Mouse (Mus musculus) mature B cell (primary cell): ENCODE data around the gene Pepd.

Experiments
- in situ Hi-C: fragments of 300-500 bp; cut with MboI; formaldehyde crosslinking; loops from 2 replicates; pipeline ENCODE4 v1.14.3; 2019

The Pepd gene

GRCm38 (mm10) chr7:34911919-34912897 lies at the start of gene Pepd:
TSS of gene Pepd (plus strand) at chr7:34912379.
- in situ Hi-C loops: no loop called here

GRCm38 (mm10) chr7:34867289-34867688 lies 44.9 kb upstream of the Pepd start:
- in situ Hi-C loops: no loop called here

GRCm38 (mm10) chr7:34869693-34870092 lies 42.5 kb upstream of the Pepd start:
- in situ Hi-C loops: no loop called here

- in situ Hi-C loops: no loop called here
Observed at GRCm38 (mm10) chr7:34876787-34877186, 35.4 kb upstream of the Pepd start.

GRCm38 (mm10) chr7:34877820-34878219 lies 34.4 kb upstream of the Pepd start:
- in situ Hi-C loops: no loop called here

DNA sequence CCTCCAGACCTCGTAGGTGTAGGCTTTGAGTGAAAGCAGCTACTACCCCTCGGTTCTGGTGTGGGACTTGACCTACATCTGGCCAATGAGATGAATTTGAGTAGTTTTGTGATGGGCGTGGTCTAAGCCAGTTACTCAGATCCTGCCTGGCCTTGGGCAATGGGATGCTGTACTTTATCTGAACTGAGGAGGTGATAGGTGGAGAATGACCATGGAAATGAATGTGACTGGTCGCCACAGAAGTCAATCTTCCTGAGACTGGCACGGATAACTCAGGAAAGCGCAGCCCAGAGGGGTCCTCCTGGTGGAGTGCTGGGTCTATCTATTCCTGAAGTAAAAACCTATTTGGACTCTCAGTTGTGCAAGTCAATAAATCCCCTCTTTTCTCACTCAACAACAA lies 23.7 kb upstream of the Pepd start:
- in situ Hi-C loops: no loop called here

DNA sequence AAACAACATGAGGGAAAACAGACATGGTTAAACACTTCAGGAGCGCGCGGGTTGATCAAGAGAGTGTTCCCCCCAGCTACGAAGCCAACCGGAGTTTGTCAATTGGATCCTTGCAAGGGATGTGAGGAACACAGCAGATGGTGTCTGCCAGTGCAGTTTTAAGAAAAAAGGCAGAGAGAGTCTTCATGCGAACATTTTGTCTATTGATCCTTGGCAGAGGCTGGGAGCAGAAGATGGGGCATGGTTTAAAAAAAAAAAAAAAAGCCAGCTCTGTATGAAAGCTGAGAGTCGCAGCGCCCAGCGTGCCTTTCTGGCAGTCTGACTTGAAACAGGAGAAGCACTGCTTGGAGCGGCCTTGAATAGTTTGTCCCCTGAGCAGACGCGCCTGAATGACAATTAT lies 23.3 kb upstream of the Pepd start:
- in situ Hi-C loops: no loop called here

- in situ Hi-C loops: no loop called here
Observed at GRCm38 (mm10) chr7:34892845-34893244, 19.3 kb upstream of the Pepd start.

- in situ Hi-C loops: no loop called here
Observed at GRCm38 (mm10) chr7:34896461-34896860, 15.7 kb upstream of the Pepd start.

DNA sequence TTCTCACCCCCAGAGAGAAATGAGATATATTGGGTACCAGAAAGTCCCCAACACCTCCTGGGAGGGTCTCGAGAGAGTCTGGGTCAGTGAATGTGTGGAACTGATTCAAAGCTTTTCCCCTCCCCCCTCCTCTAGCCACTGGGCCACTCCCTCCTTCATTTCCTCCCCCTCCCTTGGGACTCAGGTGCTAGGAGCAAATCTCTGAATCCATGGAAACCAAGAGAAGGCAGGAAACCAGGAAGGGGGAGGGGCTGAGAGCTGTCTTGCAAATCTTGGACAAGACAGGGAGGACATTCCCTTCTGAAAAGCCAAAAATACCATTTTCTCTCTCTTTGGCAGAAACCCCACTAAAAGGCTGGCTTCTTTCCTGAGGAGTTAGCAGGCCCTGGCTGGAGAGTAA lies 15.1 kb upstream of the Pepd start:
- in situ Hi-C loops: no loop called here

GRCm38 (mm10) chr7:34910096-34911066 lies 1.8 kb upstream of the Pepd start:
- in situ Hi-C loops: no loop called here

- in situ Hi-C loops: no loop called here
Observed at GRCm38 (mm10) chr7:34913956-34914355, 1.8 kb downstream of the Pepd start.

DNA sequence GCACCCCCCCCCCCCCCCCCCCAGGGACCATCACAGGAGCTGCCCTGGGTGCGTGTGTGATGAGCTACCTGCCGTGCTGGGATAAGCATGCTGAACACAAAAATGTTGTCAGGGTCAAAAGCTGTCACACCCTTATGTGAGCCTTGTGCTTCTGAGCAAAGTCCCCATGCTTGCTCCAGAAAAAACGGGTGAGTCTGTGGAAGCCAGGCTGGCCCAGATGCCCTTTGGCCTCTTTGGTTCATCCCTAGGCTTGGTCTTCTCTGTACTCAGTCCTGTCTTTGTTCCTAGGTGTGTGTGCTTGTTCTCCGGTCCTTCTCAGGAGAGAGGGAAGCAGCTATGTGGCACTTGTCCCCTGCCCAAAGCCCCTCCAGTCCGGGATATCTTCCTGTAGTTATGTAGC lies 3.4 kb downstream of the Pepd start:
- in situ Hi-C loops: no loop called here

DNA sequence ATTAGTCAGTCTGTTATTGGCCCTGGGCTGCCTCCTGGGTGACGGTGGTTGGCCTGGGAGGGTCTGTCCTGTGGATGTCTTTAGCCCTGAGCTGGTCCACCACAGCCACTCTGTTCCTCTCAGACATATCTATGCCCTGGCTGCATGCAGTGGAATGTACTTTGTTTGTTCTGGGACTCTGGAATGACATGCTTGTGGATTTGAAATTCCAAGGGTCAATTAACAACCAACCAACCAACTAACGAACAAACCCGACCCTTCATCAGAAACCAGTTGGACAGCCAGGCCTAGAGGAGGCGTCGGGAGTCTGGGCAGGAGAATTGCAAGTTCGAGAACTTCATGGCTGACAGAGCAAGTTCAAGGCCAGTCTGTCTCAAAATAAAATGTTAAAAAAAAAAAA lies 5.4 kb downstream of the Pepd start:
- in situ Hi-C loops: no loop called here

- in situ Hi-C loops: no loop called here
Observed at GRCm38 (mm10) chr7:34917998-34918397, 5.8 kb downstream of the Pepd start.

GRCm38 (mm10) chr7:34918416-34918815 lies 6.2 kb downstream of the Pepd start:
- in situ Hi-C loops: no loop called here

GRCm38 (mm10) chr7:34919054-34919453 lies 6.9 kb downstream of the Pepd start:
- in situ Hi-C loops: no loop called here

GRCm38 (mm10) chr7:34919809-34920208 lies 7.6 kb downstream of the Pepd start:
- in situ Hi-C loops: no loop called here

DNA sequence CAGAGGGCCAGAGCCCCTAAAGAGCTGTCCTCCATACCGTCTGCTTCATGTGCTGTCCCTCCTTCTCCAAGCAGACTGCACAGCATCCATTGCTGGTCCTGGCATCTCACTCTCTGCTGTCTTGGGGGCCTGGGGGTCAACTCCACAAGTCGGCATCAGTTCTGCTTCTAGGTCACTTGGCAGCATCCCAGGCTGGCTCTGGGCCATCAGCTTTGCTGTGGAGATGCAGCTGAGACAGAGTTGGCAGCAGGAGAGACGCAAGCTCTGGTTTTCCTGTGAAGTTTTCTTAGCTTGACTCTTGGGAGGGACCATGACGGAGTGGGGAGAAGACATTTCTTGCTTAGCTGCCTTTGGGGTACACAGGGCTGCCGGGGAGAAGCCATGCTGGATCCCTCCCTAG lies 13.0 kb downstream of the Pepd start:
- in situ Hi-C loops: no loop called here

GRCm38 (mm10) chr7:34925956-34926355 lies 13.8 kb downstream of the Pepd start:
- in situ Hi-C loops: no loop called here

DNA sequence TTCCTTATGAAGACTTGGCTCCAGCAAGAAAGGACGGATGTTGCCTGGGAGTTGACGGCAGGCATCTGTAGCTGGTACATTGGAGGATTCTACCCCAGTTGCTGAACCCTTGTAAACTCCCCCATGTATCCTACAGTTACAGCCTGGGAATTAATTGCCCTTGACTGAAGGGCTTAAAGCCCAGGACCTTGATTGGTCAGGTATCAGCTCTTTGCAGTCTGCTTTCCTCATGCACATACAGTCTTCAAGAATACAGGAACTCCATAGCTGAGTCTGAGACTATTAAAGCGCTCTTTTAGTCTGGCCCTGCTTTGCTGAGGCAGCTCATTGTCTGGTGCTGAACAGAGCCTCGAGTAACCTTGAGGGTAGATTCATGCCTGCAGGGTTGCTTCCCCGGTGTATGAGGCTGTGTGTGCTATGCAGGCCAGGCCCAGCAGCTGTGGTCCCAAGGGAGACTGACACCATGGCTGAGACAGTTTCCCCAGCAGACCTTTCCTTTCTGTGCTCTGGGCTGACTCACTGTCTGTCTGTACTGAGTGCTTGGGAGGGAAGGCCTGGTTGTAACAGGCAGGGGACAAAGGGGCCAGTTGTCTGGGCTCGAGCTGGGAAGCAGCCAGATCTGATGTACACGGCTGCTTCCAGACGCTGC lies 17.6 kb downstream of the Pepd start:
- in situ Hi-C loops: no loop called here

DNA sequence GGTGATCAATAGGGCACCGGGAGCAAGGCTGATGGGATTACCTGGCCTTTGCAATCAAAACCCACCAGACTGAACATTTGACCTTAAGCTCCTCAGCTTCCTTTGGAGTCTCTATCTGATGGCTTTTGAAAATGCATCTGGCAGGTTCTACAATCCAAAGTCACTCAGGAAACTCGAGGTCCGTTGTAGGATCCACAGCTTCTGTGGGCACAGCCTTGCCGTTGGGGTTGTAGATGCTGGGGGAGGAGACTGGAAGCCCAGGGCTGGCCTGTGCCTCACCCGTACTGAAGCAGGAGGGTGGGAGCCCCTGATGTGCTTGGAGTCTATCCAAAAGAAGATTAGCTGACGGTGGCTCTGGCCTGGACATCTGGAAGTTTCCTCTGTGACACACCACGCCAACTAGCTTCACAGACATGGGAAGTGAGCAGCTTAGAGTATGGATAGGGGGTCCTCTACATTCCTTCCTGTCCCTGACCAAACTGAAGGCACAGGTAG lies 18.1 kb downstream of the Pepd start:
- in situ Hi-C loops: no loop called here
